Mouse (Mus musculus) forebrain, embryonic 12.5 days (tissue): Measurements from ENCODE around the gene Maml1. TPM values are rescaled to one million over a fixed set of nuclear protein-coding genes. Genes with fewer than 3 reads are reported as not detected.
"Not testable (repeated sequence)": the region's sequence is repeated elsewhere in the genome, so short reads cannot be mapped to it uniquely, and the experiment has no call there.

Experiments
- ATAC-seq: fragments of 200-750 bp; cut with Nextera tagmentation; 2 replicates; pipeline ENCODE4 v1.8.0; 2017; ENCODE audit warnings: moderate TSS enrichment; ENCODE audit not compliant: low FRiP score
- H3K27ac ChIP-seq: fragments of 300-500 bp; sonication (generic); 2 replicates; pipeline ENCODE4 v1.5.1; 2016; ENCODE audit warnings: mild to moderate bottlenecking
- H3K27me3 ChIP-seq: fragments of 300-500 bp; sonication (generic); 2 replicates; pipeline ENCODE4 v1.6.1; 2016; ENCODE audit warnings: mild to moderate bottlenecking
- H3K36me3 ChIP-seq: fragments of 300-500 bp; sonication (generic); replicated peaks from 2 replicates; pipeline ENCODE4 v1.6.1; 2016; ENCODE audit warnings: mild to moderate bottlenecking
- H3K4me1 ChIP-seq: fragments of 300-500 bp; sonication (generic); 2 replicates; pipeline ENCODE4 v1.6.1; 2016
- H3K4me2 ChIP-seq: fragments of 300-500 bp; sonication (generic); 2 replicates; pipeline ENCODE4 v1.6.1; 2016; ENCODE audit warnings: mild to moderate bottlenecking, moderate library complexity
- H3K4me3 ChIP-seq: fragments of 300-500 bp; sonication (generic); replicated peaks from 2 replicates; pipeline ENCODE4 v1.5.1; 2016; ENCODE audit warnings: mild to moderate bottlenecking
- H3K9ac ChIP-seq: fragments of 300-500 bp; sonication (generic); 2 replicates; pipeline ENCODE4 v1.6.1; 2016; ENCODE audit warnings: mild to moderate bottlenecking
- H3K9me3 ChIP-seq: fragments of 300-500 bp; sonication (generic); 2 replicates; pipeline ENCODE4 v1.6.1; 2016
- WGBS: fragments of 180-500 bp; shearing (Covaris S2); methylation state at CpG from one replicate; pipeline ENCODE4 v1.1.7; 2016; 5-methylcytosine and 5-hydroxymethylcytosine counted together
- polyA plus RNA-seq: library from polyadenylated mRNA; unstranded; fragments of >200 nt; fragmentation: Nextera tagmentation; extraction: Ambion mirVana; gene quantifications from 2 replicates; pipeline ENCODE4 v1.2.1, GENCODE M21; 2016

Gene Maml1
- polyA plus RNA-seq, 1 experiment from 2014 or later = 5.5 TPM

DNA sequence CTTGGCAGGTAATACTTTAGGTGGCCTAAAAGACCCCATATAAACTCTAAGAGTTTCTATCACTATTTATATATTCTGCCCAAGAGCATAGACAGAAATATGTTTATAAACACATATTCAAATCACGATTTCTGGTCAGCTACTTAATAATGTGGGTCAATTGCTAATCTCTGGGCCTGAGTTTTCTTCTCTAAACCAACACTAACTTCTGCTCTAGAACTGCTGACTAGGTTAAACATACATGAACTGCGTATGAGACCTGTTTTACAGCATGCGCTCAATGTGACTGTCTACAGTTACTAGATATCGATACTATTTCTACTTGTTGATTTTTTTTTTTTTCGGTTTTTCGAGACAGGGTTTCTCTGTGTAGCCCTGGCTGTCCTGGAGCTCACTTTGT lies 29.1 kb upstream of the Maml1 start:
- WGBS = 97% methylated on average over 6 of the region's 6 CpGs
- Histone ChIP-seq H3K27me3 (no peaks in the 10 kb centered on the region), H3K9ac (no peak overlapping the region), H3K4me1 (peaks cover 24% of the 10 kb centered on the region), H3K4me3 (no peak overlapping the region), H3K4me2 (no peak overlapping the region), H3K27ac (no peak overlapping the region), H3K36me3 (peaks cover 6% of the 10 kb centered on the region; the same call in 1 of the 2 replicates), H3K9me3 (no peaks in the 10 kb centered on the region)
- no peak for ATAC-seq

DNA sequence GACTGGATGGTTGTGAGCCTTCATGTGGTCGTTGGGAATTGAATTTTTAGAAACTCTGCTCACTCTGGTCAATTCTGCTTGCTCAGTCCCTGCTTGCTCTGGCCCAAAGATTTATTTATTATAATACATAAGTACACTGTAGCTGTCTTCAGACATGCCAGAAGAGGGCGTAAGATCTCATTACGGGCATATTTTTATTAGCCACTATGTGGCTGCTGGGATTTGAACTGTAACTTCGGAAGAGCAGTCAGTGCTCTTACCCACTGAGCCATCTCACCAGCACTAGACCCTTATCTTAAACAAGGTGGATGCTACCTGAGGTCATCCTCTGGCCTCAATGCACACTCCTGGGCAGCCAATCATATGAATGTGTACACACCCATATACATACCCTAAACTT lies 27.2 kb upstream of the Maml1 start:
- not testable (repeated sequence) for H3K36me3 ChIP-seq, H3K27ac ChIP-seq, ATAC-seq, H3K4me2 ChIP-seq, H3K27me3 ChIP-seq, H3K9me3 ChIP-seq, H3K9ac ChIP-seq, H3K4me3 ChIP-seq
- H3K4me1 ChIP-seq = peaks cover 19% of the 10 kb centered on the region
- WGBS = 89% methylated on average over 4 of the region's 4 CpGs

DNA sequence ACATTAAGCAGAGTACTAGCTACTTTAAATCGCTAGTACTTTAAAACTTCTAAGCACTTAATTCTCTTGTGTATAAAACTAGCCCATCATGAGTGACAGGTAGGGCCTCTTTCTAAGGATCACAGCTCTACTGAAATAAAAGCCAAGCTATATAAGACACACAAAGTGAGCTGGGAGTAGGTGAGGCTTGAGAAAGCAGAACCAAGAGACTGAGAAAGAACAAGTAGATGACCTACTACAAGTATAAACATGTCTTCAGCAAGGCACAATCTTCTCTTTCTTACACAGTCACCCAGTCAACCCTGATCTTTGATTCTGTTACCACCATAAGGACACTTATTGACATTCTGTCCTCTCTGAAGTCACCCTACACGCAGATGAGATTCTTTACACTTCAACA lies 20.7 kb upstream of the Maml1 start:
- Histone ChIP-seq H3K9ac (no peak overlapping the region), H3K27ac (no peak overlapping the region), H3K4me2 (no peak overlapping the region), H3K4me3 (no peak overlapping the region), H3K27me3 (no peaks in the 10 kb centered on the region), H3K4me1 (no peaks in the 10 kb centered on the region), H3K9me3 (no peaks in the 10 kb centered on the region), H3K36me3 (peaks cover 32% of the 10 kb centered on the region)
- no peak for ATAC-seq
- 92% methylated on average over 2 of the region's 2 CpGs for WGBS

DNA sequence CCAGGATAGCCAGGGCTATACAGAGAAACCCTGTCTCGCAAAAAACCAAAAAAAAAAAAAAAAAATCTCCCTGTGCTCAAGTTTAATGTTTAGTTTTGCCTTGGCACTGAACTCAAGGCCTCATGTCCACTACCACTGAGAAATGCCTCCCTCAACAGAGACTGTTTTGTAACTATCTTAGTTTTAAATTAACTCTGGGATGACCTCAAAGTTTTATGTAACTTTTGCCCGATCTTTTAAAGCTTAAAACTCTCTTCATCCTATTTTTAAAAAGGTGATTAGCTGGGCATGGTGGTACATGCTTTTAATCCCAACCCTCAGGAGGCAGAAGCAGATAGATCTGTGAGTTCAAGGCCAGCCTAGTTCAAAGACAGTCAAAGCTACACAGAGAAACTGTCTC lies 11.3 kb upstream of the Maml1 start:
- Histone ChIP-seq H3K27me3 (no peaks in the 10 kb centered on the region), H3K27ac (no peak overlapping the region), H3K4me2 (no peak overlapping the region), H3K4me3 (no peak overlapping the region), H3K36me3 (peaks cover 91% of the 10 kb centered on the region), H3K9ac (no peak overlapping the region), H3K4me1 (no peaks in the 10 kb centered on the region), H3K9me3 (no peaks in the 10 kb centered on the region)
- 91% methylated on average over 2 of the region's 2 CpGs for WGBS
- no peak for ATAC-seq

DNA sequence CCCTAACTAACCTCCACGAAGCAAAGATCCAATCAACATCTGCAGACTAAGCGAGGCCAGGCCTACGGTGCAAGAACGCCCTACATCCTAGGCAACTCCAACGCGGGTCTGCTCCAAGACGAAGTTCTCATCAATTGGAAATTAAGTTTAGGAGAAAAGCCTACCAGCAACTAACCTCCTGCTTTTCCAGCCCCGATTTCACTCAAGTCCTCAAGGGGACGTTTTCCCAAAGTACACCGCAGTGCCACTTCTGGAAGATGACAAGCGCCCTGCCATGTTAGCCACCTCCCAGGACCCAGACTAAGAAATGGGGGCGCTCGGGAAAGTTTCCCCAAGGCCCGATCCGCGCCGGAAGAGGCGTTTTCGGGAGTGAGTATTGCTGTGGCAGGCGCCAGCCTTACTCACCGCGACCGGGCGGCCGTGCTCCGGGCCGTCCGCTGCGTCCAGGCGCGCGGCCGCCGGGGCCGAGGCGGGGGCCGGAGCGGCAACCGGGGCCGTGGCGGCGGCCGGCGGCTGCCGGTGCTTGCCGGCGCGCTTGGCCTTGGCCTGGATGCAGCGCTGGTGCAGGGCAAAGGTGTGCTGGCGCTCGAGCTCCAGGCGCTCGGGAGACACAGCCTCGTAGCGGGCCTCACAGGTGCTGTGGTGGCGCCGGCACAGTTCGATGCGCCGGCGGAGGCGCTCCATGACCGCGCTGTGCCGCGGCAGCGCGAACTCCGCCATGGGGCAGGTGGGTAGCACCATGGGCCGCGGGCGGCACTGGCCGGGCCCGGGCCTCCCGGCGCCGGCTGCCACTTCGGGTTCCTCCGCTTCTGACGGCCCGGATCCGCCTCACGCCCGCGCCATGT lies 568 bp downstream of the Maml1 start:
- Histone ChIP-seq H3K9me3 (no peaks in the 10 kb centered on the region), H3K27me3 (no peaks in the 10 kb centered on the region), H3K36me3 (peaks cover 25% of the 10 kb centered on the region), H3K4me2 (peak overlapping the region; percentile 77), H3K27ac (peak overlapping the region; percentile 98), H3K9ac (peak overlapping the region; percentile 98), H3K4me1 (peaks cover 27% of the 10 kb centered on the region), H3K4me3 (peak overlapping the region; percentile 98)
- WGBS = under 1% methylated on average over 79 of the region's 85 CpGs
- ATAC-seq = peak; percentile 83

DNA sequence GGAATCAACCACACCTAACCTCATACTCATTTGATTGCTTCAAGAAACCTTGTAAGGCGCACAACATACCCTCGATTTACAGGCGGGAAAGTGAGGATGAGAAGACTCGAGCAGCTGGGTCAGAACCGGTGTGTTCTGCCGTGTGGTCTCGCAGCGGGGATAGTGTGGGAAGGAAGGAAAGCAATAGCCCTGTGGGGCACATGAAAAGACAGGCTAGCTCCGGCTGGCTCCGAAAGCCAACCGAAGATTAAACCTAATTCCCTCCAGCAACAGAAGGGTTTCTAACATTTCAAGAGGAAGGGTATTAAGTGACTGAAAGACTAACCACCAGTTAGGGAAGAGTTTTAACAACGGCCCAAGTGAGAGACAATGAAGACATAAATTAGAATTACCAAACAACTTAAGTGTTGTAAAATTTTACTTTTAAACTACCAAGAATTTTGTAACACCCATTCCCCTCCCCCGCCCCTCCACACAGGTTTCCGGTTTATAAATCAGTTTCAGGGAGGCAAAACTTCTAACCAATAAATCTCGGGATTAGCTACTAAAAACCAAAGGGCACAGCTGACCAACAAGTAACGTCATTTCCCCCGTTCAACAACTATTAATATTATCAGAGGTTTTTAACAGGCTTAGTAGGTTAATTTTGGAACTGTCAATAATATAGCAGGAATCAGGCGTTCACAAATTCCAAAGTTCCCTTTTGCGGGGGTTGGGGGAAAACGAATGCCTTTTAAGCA lies 1.5 kb downstream of the Maml1 start:
- Histone ChIP-seq H3K27me3 (no peaks in the 10 kb centered on the region), H3K4me2 (peak overlapping the region; percentile 77), H3K4me3 (peak overlapping the region; percentile 98), H3K9ac (peak overlapping the region; percentile 98), H3K9me3 (no peaks in the 10 kb centered on the region), H3K36me3 (peaks cover 21% of the 10 kb centered on the region), H3K4me1 (peaks cover 27% of the 10 kb centered on the region), H3K27ac (peak overlapping the region; percentile 98)
- no peak for ATAC-seq
- 15% methylated on average over 20 of the region's 20 CpGs for whole genome bisulfite sequencing

DNA sequence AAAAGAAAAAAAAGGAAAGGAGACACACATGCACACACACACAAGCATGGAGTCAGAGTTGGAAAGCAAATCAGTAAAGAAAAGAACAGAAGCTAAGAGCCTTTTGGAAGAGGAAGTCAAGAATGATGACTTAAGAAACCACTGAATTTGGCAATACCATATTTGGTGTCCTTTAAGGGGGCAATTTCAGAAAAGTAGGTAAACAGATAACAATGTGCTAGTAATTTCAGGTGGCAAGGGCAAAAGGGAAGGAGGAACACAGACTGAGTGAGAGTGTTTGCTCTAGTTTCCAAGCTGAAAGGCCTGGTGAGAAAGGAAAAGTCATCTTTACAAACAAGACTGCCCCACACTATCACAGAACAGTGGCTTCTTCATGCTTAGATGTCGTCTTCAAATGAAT lies 5.7 kb downstream of the Maml1 start:
- Histone ChIP-seq H3K36me3 (peaks cover 7% of the 10 kb centered on the region), H3K9ac (no peak overlapping the region), H3K4me3 (no peak overlapping the region), H3K27me3 (no peaks in the 10 kb centered on the region), H3K27ac (no peak overlapping the region), H3K4me1 (peaks cover 19% of the 10 kb centered on the region), H3K4me2 (no peak overlapping the region), H3K9me3 (no peaks in the 10 kb centered on the region)
- WGBS = 92% methylated on average over 1 of the region's 1 CpGs
- ATAC-seq = no peak

DNA sequence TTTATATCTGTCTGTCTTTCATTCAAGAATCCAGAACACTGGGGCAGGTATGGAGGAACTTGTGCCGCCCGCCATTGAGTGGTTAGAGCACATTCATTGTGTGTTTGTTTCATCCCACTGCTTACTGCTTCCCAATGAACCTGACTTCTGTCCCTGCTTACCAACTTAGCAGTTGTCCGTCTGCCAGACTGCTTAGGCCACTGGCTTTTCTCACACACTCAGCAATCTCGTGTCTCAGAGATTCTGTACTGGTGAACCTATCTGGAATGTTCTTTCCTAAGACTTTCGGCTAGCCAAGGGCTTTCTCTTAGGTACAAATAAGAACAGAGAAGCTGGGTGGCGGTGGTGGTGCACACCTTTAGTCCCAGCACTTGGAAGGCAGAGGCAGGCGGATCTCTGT lies 6.4 kb downstream of the Maml1 start:
- H3K27ac ChIP-seq = no peak overlapping the region
- H3K4me1 ChIP-seq = peaks cover 19% of the 10 kb centered on the region
- H3K4me2 ChIP-seq = no peak overlapping the region
- no peak overlapping the region for H3K4me3 ChIP-seq
- H3K9me3 ChIP-seq = no peaks in the 10 kb centered on the region
- H3K27me3 ChIP-seq = no peaks in the 10 kb centered on the region
- no peak for ATAC-seq
- 93% methylated on average over 7 of the region's 7 CpGs for WGBS
- H3K9ac ChIP-seq = no peak overlapping the region
- peaks cover 12% of the 10 kb centered on the region for H3K36me3 ChIP-seq

DNA sequence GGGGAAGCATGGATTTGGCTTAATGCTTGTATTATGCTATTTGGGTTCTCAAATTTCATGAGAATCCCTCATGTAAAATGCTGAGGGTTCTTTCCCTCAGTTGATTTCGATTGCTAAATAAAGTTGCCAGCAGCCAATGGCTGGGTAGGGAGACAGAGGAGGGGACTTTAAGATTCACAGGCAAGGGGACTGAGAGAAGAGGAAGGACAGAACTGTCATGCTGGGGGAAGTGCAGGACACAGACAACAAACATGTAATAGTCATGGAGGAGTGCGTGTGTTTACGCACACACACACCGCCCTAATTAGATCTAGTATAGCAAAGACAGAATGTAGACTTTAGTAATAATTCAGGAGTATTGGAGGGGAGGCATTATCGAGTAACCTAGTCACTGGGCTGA lies 6.8 kb downstream of the Maml1 start:
- Histone ChIP-seq H3K4me1 (peaks cover 16% of the 10 kb centered on the region), H3K27ac (no peak overlapping the region), H3K9ac (no peak overlapping the region), H3K36me3 (peaks cover 15% of the 10 kb centered on the region), H3K27me3 (no peaks in the 10 kb centered on the region), H3K9me3 (no peaks in the 10 kb centered on the region), H3K4me3 (no peak overlapping the region), H3K4me2 (no peak overlapping the region)
- no peak for ATAC-seq
- WGBS = 95% methylated on average over 5 of the region's 5 CpGs

DNA sequence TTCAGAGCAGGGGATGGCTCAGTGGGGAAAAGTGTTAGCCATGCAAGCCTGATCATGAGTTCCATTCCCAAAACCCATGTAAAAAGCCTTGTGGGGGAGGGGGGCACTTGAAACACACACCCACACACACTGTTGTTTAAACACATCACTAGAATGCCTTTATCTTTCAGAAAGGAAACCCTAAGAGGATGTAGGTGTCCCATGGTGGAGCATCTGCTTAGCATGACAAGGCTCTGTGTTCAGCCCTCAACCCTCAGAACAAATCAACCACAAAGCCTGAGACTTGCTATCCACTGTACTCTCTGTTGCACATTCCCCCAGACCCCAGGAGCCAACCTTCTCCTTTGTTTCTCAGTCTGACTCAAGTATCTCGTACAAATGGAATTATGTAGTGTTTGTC lies 12.1 kb downstream of the Maml1 start:
- no peak overlapping the region for H3K27ac ChIP-seq
- peaks cover 12% of the 10 kb centered on the region for H3K36me3 ChIP-seq
- H3K4me1 ChIP-seq = no peaks in the 10 kb centered on the region
- no peak overlapping the region for H3K4me2 ChIP-seq
- WGBS = 71% methylated on average over 1 of the region's 1 CpGs
- H3K9ac ChIP-seq = no peak overlapping the region
- no peak overlapping the region for H3K4me3 ChIP-seq
- no peak for ATAC-seq
- H3K9me3 ChIP-seq = no peaks in the 10 kb centered on the region
- no peaks in the 10 kb centered on the region for H3K27me3 ChIP-seq

DNA sequence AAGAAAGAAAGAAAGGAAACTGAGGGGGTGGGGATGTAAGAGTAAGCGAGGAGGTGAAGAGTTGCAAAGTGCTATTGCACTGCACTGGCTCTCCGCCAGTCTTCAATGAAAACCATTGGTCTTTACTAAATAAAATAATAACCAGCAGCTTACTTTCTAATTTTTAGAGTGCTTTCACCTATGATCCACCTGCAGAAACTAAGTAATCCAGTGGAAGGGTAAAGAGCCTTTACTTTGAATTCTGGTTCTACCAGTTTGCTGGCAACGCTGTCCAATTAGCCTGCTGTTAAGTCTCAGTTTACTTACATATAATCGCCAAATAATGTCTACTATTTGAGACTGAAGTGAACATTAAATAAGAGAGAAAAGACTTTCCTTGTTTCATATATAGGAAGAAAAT lies 13.1 kb downstream of the Maml1 start:
- Histone ChIP-seq H3K27me3 (no peaks in the 10 kb centered on the region), H3K4me2 (no peak overlapping the region), H3K4me3 (no peak overlapping the region), H3K27ac (no peak overlapping the region), H3K36me3 (peaks cover 12% of the 10 kb centered on the region), H3K9me3 (no peaks in the 10 kb centered on the region), H3K9ac (no peak overlapping the region), H3K4me1 (no peaks in the 10 kb centered on the region)
- WGBS = 94% methylated on average over 4 of the region's 4 CpGs
- no peak for ATAC-seq

DNA sequence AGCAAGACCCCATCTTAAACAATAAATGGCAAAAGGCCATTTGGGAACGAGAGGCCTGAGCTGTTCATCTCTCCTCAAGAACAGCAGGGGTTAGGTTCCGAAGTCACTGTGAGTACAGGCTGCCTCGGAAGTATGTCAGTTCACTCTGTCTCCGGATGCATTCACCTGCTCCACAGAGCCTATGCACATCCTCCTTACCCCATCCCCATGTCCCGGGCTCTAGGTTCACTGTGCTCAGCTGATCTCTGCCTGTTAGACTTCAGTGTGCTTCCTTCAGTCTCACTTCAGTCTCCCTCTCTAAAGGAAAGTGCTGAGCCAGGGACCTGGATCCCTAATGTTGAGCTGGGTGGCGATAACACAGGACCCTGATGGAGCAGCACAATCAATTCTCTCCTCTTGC lies 14.4 kb downstream of the Maml1 start:
- no peaks in the 10 kb centered on the region for H3K27me3 ChIP-seq
- no peak for ATAC-seq
- no peak overlapping the region for H3K9ac ChIP-seq
- 88% methylated on average over 6 of the region's 6 CpGs for WGBS
- H3K4me2 ChIP-seq = no peak overlapping the region
- no peaks in the 10 kb centered on the region for H3K9me3 ChIP-seq
- no peak overlapping the region for H3K27ac ChIP-seq
- H3K36me3 ChIP-seq = peaks cover 12% of the 10 kb centered on the region
- H3K4me3 ChIP-seq = no peak overlapping the region
- no peaks in the 10 kb centered on the region for H3K4me1 ChIP-seq

DNA sequence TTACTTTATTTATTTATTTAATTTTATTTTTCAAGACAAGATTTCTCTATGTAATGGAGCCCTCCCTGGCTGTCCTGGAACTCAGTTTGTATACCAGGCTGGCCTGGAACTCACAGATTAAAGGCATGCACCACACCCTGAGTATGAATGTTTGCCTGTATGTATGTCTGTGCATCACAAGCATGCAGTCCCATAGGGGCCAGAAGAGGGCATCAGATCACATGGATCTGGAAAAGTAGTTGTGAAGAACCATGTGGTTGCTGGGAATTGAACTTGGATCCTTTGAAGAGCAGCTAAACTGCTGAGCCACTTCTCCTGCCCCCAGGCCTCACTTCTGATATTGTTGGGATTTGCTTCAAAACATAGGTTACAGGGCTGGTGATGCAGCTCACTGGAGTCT lies 15.1 kb downstream of the Maml1 start:
- H3K4me1 ChIP-seq = no peaks in the 10 kb centered on the region
- no peaks in the 10 kb centered on the region for H3K27me3 ChIP-seq
- no peak overlapping the region for H3K4me3 ChIP-seq
- ATAC-seq = no peak
- H3K36me3 ChIP-seq = peaks cover 12% of the 10 kb centered on the region
- no peak overlapping the region for H3K27ac ChIP-seq
- no peak overlapping the region for H3K4me2 ChIP-seq
- H3K9me3 ChIP-seq = no peaks in the 10 kb centered on the region
- no peak overlapping the region for H3K9ac ChIP-seq
